ENCODE assay signal across 9 mouse cellular contexts in genomic region chr3:101379789-101380188, GRCm38 (mm10). TPM values are rescaled to one million over a fixed set of nuclear protein-coding genes. Genes with fewer than 3 reads are reported as not detected.
DNase-seq lines count a peak whose midpoint lies in the region; ATAC-seq and TF ChIP-seq lines count a peak whose summit lies in the region.
"Had no signal": no experiment of that assay in that cellular context is flagged by ENCODE, and none has a peak within 500 bp of the region (broad histone marks: within the 10 kb centered on the region; RNA-seq: fewer than 3 reads in every experiment).

No protein-coding gene starts in this region.

- no peak overlapping the region for H3K27ac ChIP-seq in liver, embryonic 12.5 days
- H3K27ac ChIP-seq in liver, postnatal 0 days (ENCODE audit: low read depth): no peak overlapping the region
- H3K27ac ChIP-seq in forebrain, embryonic 13.5 days: no peak overlapping the region
- H3K27ac ChIP-seq in neural tube, embryonic 14.5 days (ENCODE audit: low read depth, low read length): no peak overlapping the region

- H3K4me1 ChIP-seq in liver, embryonic 12.5 days: peaks cover 67% of the 10 kb centered on the region
- H3K4me1 ChIP-seq in liver, postnatal 0 days (ENCODE audit: insufficient read depth): peaks cover 19% of the 10 kb centered on the region
- peaks cover 68% of the 10 kb centered on the region for H3K4me1 ChIP-seq in forebrain, embryonic 13.5 days
- peaks cover 52% of the 10 kb centered on the region for H3K4me1 ChIP-seq in neural tube, embryonic 14.5 days (ENCODE audit: control insufficient read depth, insufficient read depth, low read length)

- H3K9ac ChIP-seq in liver, embryonic 12.5 days: no peak overlapping the region
- no peak overlapping the region for H3K9ac ChIP-seq in liver, postnatal 0 days (replicated peaks)
- H3K9ac ChIP-seq in forebrain, embryonic 13.5 days: peak overlapping the region; percentile 31; the same call in 1 of the 2 replicates
- H3K9ac ChIP-seq in neural tube, embryonic 14.5 days (replicated peaks; ENCODE audit: low read depth, low read length): peak overlapping the region; percentile 17

- no peak overlapping the region for H3K4me3 ChIP-seq in liver, embryonic 12.5 days
- H3K4me3 ChIP-seq in liver, postnatal 0 days (ENCODE audit: low read depth, low read length): no peak overlapping the region
- peak overlapping the region; percentile 80 for H3K4me3 ChIP-seq in forebrain, embryonic 13.5 days
- H3K4me3 ChIP-seq in neural tube, embryonic 14.5 days (ENCODE audit: low read depth, low read length): peak overlapping the region; percentile 95

- DNase-seq in liver, postnatal 0 days: no peak
- peak; percentile 49 for DNase-seq in heart, postnatal 25 days (ENCODE audit: low spot score)
- peak; percentile 61 to 92 for DNase-seq in left cerebral cortex, postnatal 25 days (ENCODE audit: low spot score in 2 of 2)
- DNase-seq in thymus, postnatal 10 days (ENCODE audit: low spot score in 2 of 2): no peak

- no peak for ATAC-seq in liver, embryonic 12.5 days
- ATAC-seq in liver, postnatal 0 days: no peak
- no peak for ATAC-seq in forebrain, embryonic 13.5 days
- ATAC-seq in neural tube, embryonic 14.5 days (ENCODE audit: low read depth): peak; percentile 28; the same call in 1 of the 2 replicates
- ATAC-seq in megakaryocyte-erythroid progenitor cell, adult 5-6 weeks (replicated peaks; ENCODE audit: low FRiP score, low TSS enrichment, poor library complexity, severe bottlenecking): no peak

- H3K27me3 ChIP-seq in liver, embryonic 12.5 days (replicated peaks): no peaks in the 10 kb centered on the region; the same call in 1 of the 2 replicates
- H3K27me3 ChIP-seq in liver, postnatal 0 days (ENCODE audit: insufficient read depth, low read length): peaks cover 25% of the 10 kb centered on the region
- H3K27me3 ChIP-seq in forebrain, embryonic 13.5 days: peaks cover 9% of the 10 kb centered on the region; the same call in 1 of the 2 replicates
- H3K27me3 ChIP-seq in neural tube, embryonic 14.5 days (ENCODE audit: control insufficient read depth, insufficient read depth, low read length): no peaks in the 10 kb centered on the region

- intact Hi-C loops in heart, postnatal 25 days (cut with DNase I): no loop called here
- intact Hi-C loops in left cerebral cortex, postnatal 25 days (cut with DNase I): loop anchor here (2.0 to 10.0 kb wide), 2 partner anchors 27 to 275 kb away; no protein-coding TSS in a partner anchor

- 58% methylated on average over 4 of the region's 4 CpGs for WGBS in liver, embryonic 12.5 days (ENCODE audit: insufficient replicate concordance)
- 54% methylated on average over 4 of the region's 4 CpGs for WGBS in liver, postnatal 0 days (ENCODE audit: insufficient replicate concordance)
- WGBS in forebrain, embryonic 13.5 days: 19% methylated on average over 4 of the region's 4 CpGs
- WGBS in neural tube, embryonic 14.5 days: 6% methylated on average over 4 of the region's 4 CpGs

- no peaks in the 10 kb centered on the region for H3K9me3 ChIP-seq in liver, embryonic 12.5 days (replicated peaks)
- no peaks in the 10 kb centered on the region for H3K9me3 ChIP-seq in liver, postnatal 0 days (ENCODE audit: low read length)
- H3K9me3 ChIP-seq in forebrain, embryonic 13.5 days (replicated peaks): no peaks in the 10 kb centered on the region
- no peaks in the 10 kb centered on the region for H3K9me3 ChIP-seq in neural tube, embryonic 14.5 days (ENCODE audit: control insufficient read depth, low read length)

- TF ChIP-seq EP300 in liver, postnatal 0 days (IDR thresholded peaks at IDR 0.05; ENCODE audit: low read depth): no peak

- peak overlapping the region; percentile 21 for H3K4me2 ChIP-seq in liver, embryonic 12.5 days
- H3K4me2 ChIP-seq in liver, postnatal 0 days (ENCODE audit: low read depth, low read length): no peak overlapping the region
- H3K4me2 ChIP-seq in forebrain, embryonic 13.5 days: peak overlapping the region; percentile 89
- peak overlapping the region; percentile 54 for H3K4me2 ChIP-seq in neural tube, embryonic 14.5 days (ENCODE audit: low read depth, low read length)

- peaks cover 4% of the 10 kb centered on the region; the same call in 1 of the 2 replicates for H3K36me3 ChIP-seq in liver, embryonic 12.5 days
- no peaks in the 10 kb centered on the region for H3K36me3 ChIP-seq in liver, postnatal 0 days (replicated peaks; ENCODE audit: insufficient read depth, low read length)
- no peaks in the 10 kb centered on the region for H3K36me3 ChIP-seq in forebrain, embryonic 13.5 days (ENCODE audit: poor library complexity, severe bottlenecking)
- H3K36me3 ChIP-seq in neural tube, embryonic 14.5 days (ENCODE audit: control insufficient read depth, insufficient read depth, low read length): no peaks in the 10 kb centered on the region

- no peak for TF ChIP-seq CTCF in liver, postnatal 0 days (IDR thresholded peaks at IDR 0.05; ENCODE audit: low read depth)

RNA-seq across cellular contexts. Expression of gene Igsf3, which starts 2.9 kb away (rescaled TPM):
- polyA plus RNA-seq in liver, embryonic 12.5 days (2016; fragmentation: Nextera tagmentation; extraction: Ambion mirVana): 10.3 and 10.7 TPM in 2 replicates
- polyA plus RNA-seq in liver, postnatal 0 days (2015; fragmentation: Nextera tagmentation; extraction: Ambion mirVana): 1.7 and 1.9 TPM in 2 replicates
- polyA plus RNA-seq in forebrain, embryonic 13.5 days (2015; fragmentation: Nextera tagmentation; extraction: Ambion mirVana): 39.7 and 42.2 TPM in 2 replicates
- 10 to 100 TPM; 11.6 to 12.5 TPM for total RNA-seq in heart, postnatal 25 days (2021)
- total RNA-seq in left cerebral cortex, postnatal 25 days (2021): 10 to 100 TPM; 21.4 to 22.0 TPM
- 58.8 and 66.4 TPM in 2 replicates for polyA plus RNA-seq in neural tube, embryonic 14.5 days (2014; fragmentation: Nextera tagmentation; extraction: Ambion mirVana)
- total RNA-seq in megakaryocyte-erythroid progenitor cell, adult 5-6 weeks (2014; fragmentation: Nextera tagmentation): 14.2 and 22.4 TPM in 2 replicates
- total RNA-seq in megakaryocyte-erythroid progenitor cell, adult 5-6 weeks (2017): 8.4 and 12.3 TPM in 2 replicates
- total RNA-seq: MEL had no signal

Comparison
In these comparisons a context has a peak if more than half of its experiments do, and no peak if none do; other contexts are left out.
1. H3K4me3 ChIP-seq: peak in forebrain, embryonic 13.5 days (single experiment) and neural tube, embryonic 14.5 days (single experiment); none in liver, embryonic 12.5 days (single experiment) and liver, postnatal 0 days (single experiment).
2. H3K9ac ChIP-seq: peak in forebrain, embryonic 13.5 days (single experiment) and neural tube, embryonic 14.5 days (single experiment); none in liver, embryonic 12.5 days (single experiment) and liver, postnatal 0 days (single experiment).
3. DNase-seq: peak in heart, postnatal 25 days (single experiment) and left cerebral cortex, postnatal 25 days (2 of 2); none in liver, postnatal 0 days (single experiment) and thymus, postnatal 10 days (0 of 2).